Mouse (Mus musculus) retina, embryonic 14.5 days (tissue): Measurements from ENCODE around the gene Epor.

Experiments used
- DNase-seq: peaks from one replicate; pipeline ENCODE4 v3.0.0-alpha.2; 2015; ENCODE audit warnings: low spot score

Epor gene

GRCm38 (mm10) chr9:21936692-21937570 is 26.4 kb downstream of the Epor start, which contains the start of gene Plppr2:
TSS of gene Plppr2 (plus strand) at chr9:21937033.
- peak; percentile 99 for DNase-seq

DNA sequence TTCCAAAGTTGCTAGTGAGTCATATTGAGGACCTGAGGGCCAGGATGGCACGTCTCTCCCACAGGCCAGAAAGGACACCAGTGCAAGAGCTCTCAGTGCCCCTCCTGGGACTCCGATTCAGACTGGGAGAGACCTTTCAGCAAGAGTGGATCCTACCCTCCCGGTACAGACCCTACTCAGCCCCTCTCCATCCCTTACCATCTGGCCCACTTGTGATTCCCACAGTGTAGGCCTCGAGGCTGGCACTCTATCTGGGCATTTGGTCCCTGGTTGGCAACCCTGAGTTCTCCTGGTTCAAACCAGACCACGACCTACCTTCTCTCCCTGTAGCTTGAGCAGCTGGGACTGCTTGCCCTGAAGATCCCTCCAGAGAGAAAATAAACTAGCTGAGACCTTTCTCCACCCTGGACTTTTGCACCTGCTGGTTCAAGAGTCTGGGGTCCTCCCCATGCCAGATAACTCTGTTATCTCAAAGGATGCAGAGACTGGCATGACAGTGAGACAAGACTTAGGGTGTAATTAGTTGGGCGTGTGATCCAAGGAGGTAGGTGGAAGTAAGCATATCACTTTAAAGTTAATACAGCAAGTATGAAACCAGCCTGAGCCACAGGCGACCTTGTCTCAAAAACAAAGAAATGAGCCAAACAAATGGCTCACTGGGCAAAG is 27.7 kb downstream of the Epor start:
- no peak for DNase-seq

DNA sequence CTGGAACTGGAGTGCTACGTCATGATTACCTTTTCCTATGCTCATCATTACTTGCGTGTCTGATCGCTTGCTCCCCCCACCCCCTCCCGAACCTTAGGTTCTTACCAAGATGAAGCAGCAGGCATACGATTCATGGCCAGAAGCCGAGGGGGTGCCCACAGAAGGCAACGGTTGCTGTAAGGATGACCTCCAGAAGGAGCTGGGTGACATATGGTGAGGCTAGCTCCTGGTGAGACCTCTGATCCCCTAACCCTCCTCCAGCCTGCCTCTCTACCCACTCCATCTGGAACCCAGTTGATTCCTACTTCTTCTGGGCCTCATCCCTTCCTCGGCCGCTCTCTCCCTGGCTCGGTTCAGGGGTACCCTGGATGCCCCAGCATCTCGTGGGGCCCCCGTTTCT is 29.3 kb downstream of the Epor start:
- DNase-seq, result no peak

- no peak for DNase-seq
Observed at GRCm38 (mm10) chr9:21932445-21933137, 30.7 kb downstream of the Epor start.

GRCm38 (mm10) chr9:21932006-21932405 is 31.3 kb downstream of the Epor start:
- DNase-seq, result no peak

GRCm38 (mm10) chr9:21929208-21929607 is 34.1 kb downstream of the Epor start:
- DNase-seq, result no peak

- DNase-seq, result peak; percentile 96
Observed at GRCm38 (mm10) chr9:21927208-21927753, 36.0 kb downstream of the Epor start, which contains the start of the genes Ccdc159 and Tmem205. TSS of gene Ccdc159 (plus strand) at chr9:21927471. TSS of gene Tmem205 (minus strand) at chr9:21927556.

DNA sequence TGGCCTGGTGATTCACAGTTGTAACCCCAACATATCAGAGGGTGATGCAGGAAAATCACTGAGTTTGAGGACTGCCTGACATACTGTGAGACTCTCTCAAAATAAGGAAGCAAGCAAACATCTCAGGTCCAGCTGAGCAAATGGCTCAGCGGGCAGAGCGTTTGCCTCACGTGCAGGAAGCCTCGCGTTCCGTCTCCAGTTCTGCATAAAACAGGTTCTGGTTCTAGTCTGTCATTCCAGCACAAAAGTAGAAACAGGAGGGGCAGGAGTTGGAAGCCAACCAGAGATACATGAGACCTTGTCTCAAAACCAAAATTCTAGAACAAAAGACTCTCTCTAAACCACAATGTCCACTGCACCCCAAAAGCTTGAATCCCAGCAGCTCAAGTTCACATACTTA is 36.5 kb downstream of the Epor start:
- DNase-seq, result no peak

- DNase-seq, result no peak
Observed at GRCm38 (mm10) chr9:21926155-21926554, 37.2 kb downstream of the Epor start.

GRCm38 (mm10) chr9:21925506-21925905 is 37.8 kb downstream of the Epor start:
- DNase-seq, result no peak

GRCm38 (mm10) chr9:21925034-21925433 is 38.3 kb downstream of the Epor start:
- no peak for DNase-seq

DNA sequence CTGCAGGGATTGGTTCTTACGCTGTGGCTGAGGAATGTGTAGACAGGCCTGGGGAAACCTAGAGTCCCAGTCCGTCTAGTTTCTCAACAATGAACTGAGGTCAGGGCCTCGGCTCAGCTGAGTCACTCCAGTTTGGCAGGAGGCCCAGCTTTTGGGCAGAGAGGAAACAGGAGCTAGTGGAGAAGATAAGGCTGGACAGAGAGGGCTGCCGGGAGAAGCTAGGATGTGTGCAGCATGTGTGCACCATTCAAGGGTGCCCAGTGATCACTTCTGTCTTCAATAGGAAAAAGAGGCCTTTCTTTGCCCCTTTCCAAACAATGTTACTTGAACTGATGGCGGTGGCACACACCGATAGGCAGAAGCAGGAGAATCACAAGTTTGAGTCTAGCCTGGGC is 39.2 kb downstream of the Epor start:
- DNase-seq, result no peak

GRCm38 (mm10) chr9:21923490-21924098 is 39.7 kb downstream of the Epor start:
- no peak for DNase-seq

DNA sequence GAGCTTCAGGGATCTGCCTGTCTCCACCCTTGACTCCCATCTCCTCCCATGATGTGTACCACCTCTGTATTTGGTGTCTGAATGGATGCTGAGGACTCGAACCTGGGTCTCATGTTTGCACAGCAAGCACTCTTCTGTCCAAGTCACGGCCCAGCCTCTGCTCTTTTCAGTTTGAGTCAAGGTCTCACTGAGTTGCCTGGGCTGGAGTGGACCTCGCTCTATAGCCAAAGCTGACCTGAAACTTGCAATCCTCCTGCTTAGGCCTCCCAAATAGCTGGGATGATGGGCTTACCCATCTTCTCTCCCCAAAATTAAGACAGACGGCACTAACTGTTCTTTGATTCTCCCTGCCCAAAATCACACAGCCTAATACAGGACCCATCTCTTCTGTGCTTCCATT is 40.3 kb downstream of the Epor start:
- no peak for DNase-seq

DNA sequence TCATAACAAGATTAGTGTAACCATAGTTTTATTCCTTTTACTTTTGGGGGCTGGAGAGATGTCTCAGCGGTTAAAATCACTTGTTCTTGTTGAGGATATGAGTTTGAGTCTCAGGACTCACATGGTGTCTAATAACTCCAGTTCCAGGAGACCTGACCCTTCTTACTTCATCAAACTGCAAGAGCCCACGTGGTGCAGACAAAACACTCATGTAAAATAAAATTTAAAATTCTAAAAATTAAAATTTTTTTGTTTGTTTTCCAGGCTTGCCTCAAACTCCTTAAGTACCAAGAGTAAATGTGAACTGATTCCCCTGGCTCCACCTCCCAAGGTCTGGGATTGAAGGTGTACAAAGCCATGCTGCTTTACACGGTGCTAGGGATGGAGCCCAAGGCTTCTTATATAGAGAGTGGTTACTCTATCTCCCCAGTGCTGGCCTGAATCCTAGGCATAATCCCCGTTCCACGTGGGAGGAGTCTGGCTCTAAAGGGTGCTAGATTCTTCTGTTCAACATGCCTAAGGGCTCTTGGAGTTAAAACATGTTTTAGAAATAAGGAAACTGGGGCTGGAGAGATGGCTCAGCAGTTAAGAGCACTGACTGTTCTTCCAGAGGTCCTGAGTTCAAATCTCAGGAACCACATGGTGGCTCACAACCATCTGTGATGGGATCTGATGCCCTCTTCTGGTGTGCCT is 44.5 kb downstream of the Epor start:
- DNase-seq, result no peak

DNA sequence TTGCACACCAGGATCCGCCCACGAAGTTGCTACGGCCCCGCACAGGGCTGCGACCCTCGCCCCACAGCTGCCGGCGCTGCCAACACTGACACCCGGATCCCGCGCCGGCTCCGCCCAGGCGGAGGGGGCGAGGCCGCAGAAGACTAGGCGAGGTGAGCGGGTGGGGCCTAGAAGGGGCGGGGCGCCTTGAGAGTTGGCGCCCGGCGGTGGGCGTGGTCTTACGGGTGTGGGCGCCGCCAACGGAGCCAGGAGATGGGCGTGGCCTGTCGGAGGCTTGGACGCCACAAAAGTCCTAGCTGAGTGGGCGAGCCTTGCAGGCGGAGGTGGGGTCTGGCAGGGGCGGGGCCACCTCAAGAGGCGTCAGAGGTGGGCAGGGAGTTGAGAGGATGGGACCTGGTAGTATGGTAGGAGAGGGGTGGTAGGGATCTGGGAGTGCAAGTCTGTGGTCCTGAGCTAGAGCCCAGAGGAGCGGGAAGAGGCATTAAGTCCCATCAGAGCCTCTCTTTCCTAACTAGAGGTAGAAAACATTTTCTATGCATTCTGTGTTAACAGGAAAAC is 45.2 kb downstream of the Epor start, which contains the start of gene Rab3d:
TSS of gene Rab3d (minus strand) at position 158 of the 558 bp plus-strand sequence.
- peak; percentile 98 for DNase-seq

DNA sequence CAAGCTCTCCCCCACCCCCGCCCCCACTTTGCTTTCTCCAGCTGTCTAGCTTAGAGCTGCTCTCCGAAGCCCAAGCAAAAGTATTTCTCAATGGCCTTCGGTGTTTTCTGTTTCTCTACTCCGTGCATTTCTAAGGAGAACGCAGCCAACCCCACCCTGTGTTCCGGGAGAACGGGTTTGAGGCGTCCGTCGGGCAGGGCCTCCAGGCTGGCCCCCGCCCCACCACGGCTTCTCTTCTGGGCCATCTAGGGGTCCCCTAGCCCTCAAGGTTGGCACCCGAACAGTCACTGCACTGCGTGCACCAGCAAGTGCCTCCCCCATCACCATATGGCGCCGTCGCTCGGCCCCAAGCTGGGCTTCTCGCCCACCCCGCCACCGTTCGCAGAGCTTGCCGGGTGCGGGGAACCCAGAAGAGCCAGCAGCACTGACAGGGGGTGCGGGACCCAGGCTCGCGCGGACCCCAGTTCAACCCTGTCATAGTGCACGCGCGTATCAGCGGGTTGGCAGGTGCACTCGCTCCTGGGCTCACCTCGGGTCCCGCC is 45.7 kb downstream of the Epor start:
- DNase-seq, result no peak

DNA sequence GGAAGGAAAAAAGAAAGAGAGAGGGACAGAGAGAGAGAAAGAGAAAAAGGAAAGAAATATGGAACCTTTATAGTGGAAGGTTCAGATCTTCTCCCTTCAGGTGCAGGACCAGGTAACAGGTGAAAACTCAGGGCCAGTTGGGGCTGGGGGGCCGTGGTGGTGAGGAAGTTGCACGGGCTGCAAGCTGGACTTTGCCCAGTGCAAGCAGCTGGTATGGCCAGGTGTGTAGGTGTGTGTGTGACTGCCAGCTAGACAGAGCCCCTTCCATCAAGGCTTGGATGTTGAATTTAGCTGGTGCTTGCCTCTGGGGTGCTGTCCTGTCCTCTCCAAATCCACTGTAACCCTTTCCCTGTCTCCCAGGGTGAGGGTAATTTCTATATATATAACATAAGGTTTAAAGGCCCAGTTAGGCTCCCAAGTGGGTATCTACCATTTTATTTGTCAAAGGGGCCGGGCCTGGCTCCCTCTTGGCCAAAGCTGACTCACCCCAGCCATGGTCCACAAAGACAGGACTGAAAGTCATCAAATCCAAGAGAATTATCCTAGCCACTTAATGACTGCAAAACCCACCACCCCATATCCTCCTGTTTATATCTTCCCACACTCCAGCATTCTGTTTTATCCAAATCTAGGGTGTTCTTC is 46.3 kb downstream of the Epor start:
- DNase-seq, result no peak

GRCm38 (mm10) chr9:21909474-21910223 is 53.7 kb downstream of the Epor start:
- no peak for DNase-seq
